Mouse (Mus musculus): ENCODE results near the gene Sord.

The Sord gene

GRCm38 (mm10) chr2:122302574-122303241, 68.2 kb downstream of the Sord start:
- DNase-seq (ENCODE audit: low spot score), result peak; percentile 44

GRCm38 (mm10) chr2:122304544-122304943, 70.0 kb downstream of the Sord start:
- DNase-seq (ENCODE audit: low spot score), result no peak

GRCm38 (mm10) chr2:122305097-122305892, 70.7 kb downstream of the Sord start:
- DNase-seq (ENCODE audit: low spot score), result no peak

GRCm38 (mm10) chr2:122306184-122306583, 71.6 kb downstream of the Sord start:
- DNase-seq (ENCODE audit: low spot score), result no peak

- no peak for DNase-seq (ENCODE audit: low spot score)
These were observed 75.1 kb downstream of the Sord start for GRCm38 (mm10) chr2:122309647-122310046.

- DNase-seq (ENCODE audit: low spot score), result no peak
These were observed 77.0 kb downstream of the Sord start for GRCm38 (mm10) chr2:122311561-122311960.

GRCm38 (mm10) chr2:122312722-122313417, 78.3 kb downstream of the Sord start:
- peak; percentile 36 for DNase-seq (ENCODE audit: low spot score)

GRCm38 (mm10) chr2:122313536-122313935, 79.0 kb downstream of the Sord start, which contains the start of gene Duoxa1:
TSS of gene Duoxa1 (minus strand) at chr2:122313730.
- DNase-seq (ENCODE audit: low spot score), result no peak
